Mouse (Mus musculus) heart, embryonic 10.5 days (tissue): ENCODE measurements at regions not wholly inside any gene's neighbourhood (a gene's known extent, or its start where the extent isn't known, plus 50 kb on each side); places are given as distances from the start of the nearest gene placed in this dataset.

Source experiments
- DNase-seq: peaks from one replicate; pipeline ENCODE4 v3.0.0-alpha.2; 2017; ENCODE audit warnings: low spot score
- H3K27ac ChIP-seq: fragments of 300-500 bp; sonication (generic); 2 replicates; pipeline ENCODE4 v1.5.1; 2016; ENCODE audit warnings: mild to moderate bottlenecking
- H3K27me3 ChIP-seq: fragments of 300-500 bp; sonication (generic); 2 replicates; pipeline ENCODE4 v1.6.1; 2016; ENCODE audit warnings: mild to moderate bottlenecking; ENCODE audit not compliant: poor library complexity, insufficient read depth, severe bottlenecking
- H3K36me3 ChIP-seq: fragments of 300-500 bp; sonication (generic); 2 replicates; pipeline ENCODE4 v1.6.1; 2016; ENCODE audit warnings: mild to moderate bottlenecking, moderate library complexity
- H3K4me1 ChIP-seq: fragments of 300-500 bp; sonication (generic); 2 replicates; pipeline ENCODE4 v1.6.1; 2016; ENCODE audit warnings: mild to moderate bottlenecking
- H3K4me3 ChIP-seq: fragments of 300-500 bp; sonication (generic); 2 replicates; pipeline ENCODE4 v1.5.1; 2016; ENCODE audit warnings: mild to moderate bottlenecking, moderate library complexity
- H3K9me3 ChIP-seq: fragments of 300-500 bp; sonication (generic); 2 replicates; pipeline ENCODE4 v1.6.1; 2016; ENCODE audit warnings: mild to moderate bottlenecking, moderate library complexity
- WGBS: fragments of 180-500 bp; shearing (Covaris S2); methylation state at CpG from one replicate; pipeline ENCODE4 v1.1.7; 2016; 5-methylcytosine and 5-hydroxymethylcytosine counted together

- no peak overlapping the region for H3K27ac ChIP-seq
- DNase-seq = no peak
Measured at GRCm38 (mm10) chr9:85423908-85424307, 96.8 kb upstream of the Tent5a start.

DNA sequence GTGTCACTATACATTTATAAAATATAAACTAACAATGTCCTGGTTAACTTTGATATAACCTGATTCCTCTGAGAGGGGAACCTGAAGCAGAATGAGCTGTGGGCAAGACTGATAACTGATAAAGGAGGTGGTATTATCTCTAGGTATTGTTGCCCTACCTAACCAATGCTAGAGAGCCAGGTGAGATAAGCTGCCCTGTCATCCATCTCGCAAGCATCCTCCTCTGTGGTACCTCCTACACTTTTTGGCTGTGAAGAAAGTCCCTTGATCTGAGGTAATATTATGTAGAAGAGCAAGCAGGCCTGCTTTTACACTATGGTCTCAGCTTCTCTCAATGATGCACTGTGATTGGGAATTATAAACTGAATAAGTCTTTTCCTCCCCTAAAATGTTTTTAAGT, 87.2 kb upstream of the Tent5a start:
- 65% methylated on average over 1 of the region's 1 CpGs for WGBS

More at GRCm38 (mm10) chr9:85423908-85424307, 96.8 kb upstream of the Tent5a start:
- H3K9me3 ChIP-seq = no peaks in the 10 kb centered on the region
- H3K36me3 ChIP-seq = no peaks in the 10 kb centered on the region
- no peak overlapping the region for H3K4me3 ChIP-seq
- 0 out of 2 replicates have a peak, but pooled peaks cover 4% of the 10 kb centered on the region for H3K4me1 ChIP-seq
- no peaks in the 10 kb centered on the region for H3K27me3 ChIP-seq
- 78% methylated on average over 2 of the region's 2 CpGs for WGBS

DNA sequence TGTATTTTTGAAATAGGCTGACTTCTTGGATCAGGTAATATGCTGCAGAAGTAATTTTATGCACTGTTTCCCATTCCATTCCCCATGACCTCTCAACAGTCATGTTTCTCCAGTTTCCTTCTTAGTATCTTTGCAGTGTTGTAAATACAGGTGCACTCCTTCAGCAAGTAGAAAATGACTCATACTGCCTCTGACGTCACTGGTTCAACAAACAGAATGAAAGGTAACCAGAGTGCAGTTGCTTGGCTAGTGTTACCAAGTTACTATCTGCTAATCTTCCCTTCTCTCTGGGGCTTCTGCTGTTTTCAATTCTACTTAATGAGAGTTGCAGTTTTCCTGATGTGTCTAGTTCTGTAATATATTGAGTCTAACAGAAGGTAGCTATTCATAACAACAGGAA, 86.7 kb upstream of the Tent5a start:
- Histone ChIP-seq H3K4me1 (peaks cover 16% of the 10 kb centered on the region), H3K36me3 (no peaks in the 10 kb centered on the region), H3K27ac (no peak overlapping the region), H3K4me3 (no peak overlapping the region), H3K9me3 (no peaks in the 10 kb centered on the region), H3K27me3 (no peaks in the 10 kb centered on the region)
- WGBS = 25% methylated on average over 1 of the region's 1 CpGs
- DNase-seq = no peak

More for the DNA sequence above, 87.2 kb upstream of the Tent5a start:
- Histone ChIP-seq H3K27me3 (no peaks in the 10 kb centered on the region), H3K27ac (no peak overlapping the region), H3K36me3 (no peaks in the 10 kb centered on the region), H3K4me3 (no peak overlapping the region), H3K9me3 (no peaks in the 10 kb centered on the region), H3K4me1 (peaks cover 16% of the 10 kb centered on the region)
- DNase-seq = no peak

DNA sequence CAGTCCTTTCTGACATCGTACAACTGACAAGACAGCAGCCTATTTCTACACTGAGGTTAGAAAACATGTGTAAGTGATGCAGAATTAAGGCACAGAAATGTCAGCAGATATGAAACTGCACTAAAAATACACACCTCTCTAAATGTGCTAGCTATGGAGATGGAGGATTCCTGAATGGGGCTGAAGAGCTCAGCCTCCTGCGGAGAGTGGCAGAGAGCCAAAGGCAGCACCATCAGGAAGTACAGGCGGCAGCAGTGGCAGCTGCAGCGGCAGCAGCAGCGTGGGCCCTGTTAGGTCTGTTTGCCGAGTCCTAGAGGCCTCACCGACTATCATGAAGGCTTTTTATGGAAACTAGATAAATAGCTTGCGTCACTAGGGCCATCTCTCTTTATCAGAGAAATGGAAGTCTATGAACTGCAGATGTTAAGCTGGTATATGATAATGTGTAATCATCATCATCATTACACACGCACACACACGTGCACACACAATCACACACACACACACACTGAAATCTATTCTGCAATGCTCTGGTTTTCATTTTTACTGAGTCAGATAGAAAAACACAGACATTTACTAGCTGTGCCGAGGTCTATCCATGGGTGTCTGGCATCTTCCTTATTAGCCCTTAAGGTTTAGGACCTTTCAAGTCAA, 83.6 kb upstream of the Tent5a start:
- DNase-seq = peak; percentile 83
- H3K27ac ChIP-seq = peak overlapping the region; percentile 31; the same call in 1 of the 2 replicates
- peaks cover 16% of the 10 kb centered on the region for H3K4me1 ChIP-seq
- no peaks in the 10 kb centered on the region for H3K27me3 ChIP-seq
- no peaks in the 10 kb centered on the region for H3K36me3 ChIP-seq
- H3K9me3 ChIP-seq = no peaks in the 10 kb centered on the region
- no peak overlapping the region for H3K4me3 ChIP-seq
- WGBS = 25% methylated on average over 11 of the region's 11 CpGs

DNA sequence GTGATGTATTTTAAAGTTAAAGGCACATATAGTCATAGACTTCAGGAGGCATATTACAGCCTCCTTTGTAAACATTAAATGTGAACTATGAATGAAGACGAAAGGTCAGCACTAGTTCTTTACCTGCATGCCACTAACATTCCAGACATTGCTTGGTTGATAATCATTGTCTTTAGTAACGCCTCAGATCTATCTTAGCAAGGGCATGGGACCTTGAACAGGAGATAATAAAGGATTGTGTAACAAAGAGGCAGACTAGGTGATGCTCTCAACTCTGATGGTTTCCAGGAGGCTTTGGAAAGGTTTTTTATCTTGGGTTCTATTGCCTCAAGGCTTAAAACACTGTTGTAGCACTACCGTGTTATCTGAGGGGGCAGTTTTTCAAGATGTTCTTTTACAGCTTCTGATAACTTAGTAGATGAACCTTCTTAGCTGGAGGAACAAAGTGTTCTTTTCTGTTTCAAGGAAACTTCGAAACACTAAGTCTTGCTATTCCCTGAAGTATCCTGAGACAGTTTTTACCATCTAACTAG, 82.9 kb upstream of the Tent5a start:
- DNase-seq = no peak
- WGBS = 30% methylated on average over 4 of the region's 4 CpGs
- Histone ChIP-seq H3K36me3 (no peaks in the 10 kb centered on the region), H3K27me3 (no peaks in the 10 kb centered on the region), H3K9me3 (no peaks in the 10 kb centered on the region), H3K27ac (0 out of 2 replicates have a peak overlapping the region, but pooled peaks have one; percentile 10), H3K4me1 (peaks cover 16% of the 10 kb centered on the region), H3K4me3 (no peak overlapping the region)

DNA sequence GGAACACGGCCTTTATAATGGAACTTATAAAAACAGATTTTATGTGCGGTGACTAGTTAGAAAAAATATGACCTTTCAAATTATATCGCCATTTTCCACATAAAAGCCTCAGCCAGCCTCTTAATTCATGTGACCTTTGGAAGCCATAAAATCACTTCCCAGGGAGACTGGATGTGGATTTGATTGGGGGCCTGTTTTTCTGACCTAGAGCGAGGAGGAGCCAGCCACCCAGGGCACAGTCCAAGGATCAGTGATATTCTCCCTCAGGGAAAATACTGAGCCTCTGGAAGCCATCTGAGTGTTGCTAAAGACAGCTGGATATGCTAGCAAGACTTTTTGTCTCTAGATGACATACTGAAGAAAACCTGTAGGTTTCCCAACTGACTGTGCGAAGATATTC, 81.3 kb upstream of the Tent5a start:
- Histone ChIP-seq H3K4me1 (peaks cover 16% of the 10 kb centered on the region), H3K36me3 (no peaks in the 10 kb centered on the region), H3K27ac (no peak overlapping the region), H3K4me3 (no peak overlapping the region), H3K27me3 (no peaks in the 10 kb centered on the region), H3K9me3 (no peaks in the 10 kb centered on the region)
- DNase-seq = no peak
- WGBS = 84% methylated on average over 5 of the region's 5 CpGs

- Histone ChIP-seq H3K4me3 (no peak overlapping the region), H3K27me3 (no peaks in the 10 kb centered on the region), H3K9me3 (no peaks in the 10 kb centered on the region), H3K27ac (no peak overlapping the region), H3K36me3 (no peaks in the 10 kb centered on the region), H3K4me1 (peaks cover 16% of the 10 kb centered on the region)
- no peak for DNase-seq
- WGBS = 96% methylated on average over 1 of the region's 1 CpGs
Measured at GRCm38 (mm10) chr9:85407592-85407991, 80.4 kb upstream of the Tent5a start.

- Histone ChIP-seq H3K27me3 (no peaks in the 10 kb centered on the region), H3K9me3 (no peaks in the 10 kb centered on the region), H3K4me3 (no peak overlapping the region), H3K4me1 (no peaks in the 10 kb centered on the region), H3K27ac (no peak overlapping the region), H3K36me3 (no peaks in the 10 kb centered on the region)
- no peak for DNase-seq
- WGBS = 64% methylated on average over 1 of the region's 1 CpGs
Measured at GRCm38 (mm10) chr9:85401736-85402135, 74.6 kb upstream of the Tent5a start.

DNA sequence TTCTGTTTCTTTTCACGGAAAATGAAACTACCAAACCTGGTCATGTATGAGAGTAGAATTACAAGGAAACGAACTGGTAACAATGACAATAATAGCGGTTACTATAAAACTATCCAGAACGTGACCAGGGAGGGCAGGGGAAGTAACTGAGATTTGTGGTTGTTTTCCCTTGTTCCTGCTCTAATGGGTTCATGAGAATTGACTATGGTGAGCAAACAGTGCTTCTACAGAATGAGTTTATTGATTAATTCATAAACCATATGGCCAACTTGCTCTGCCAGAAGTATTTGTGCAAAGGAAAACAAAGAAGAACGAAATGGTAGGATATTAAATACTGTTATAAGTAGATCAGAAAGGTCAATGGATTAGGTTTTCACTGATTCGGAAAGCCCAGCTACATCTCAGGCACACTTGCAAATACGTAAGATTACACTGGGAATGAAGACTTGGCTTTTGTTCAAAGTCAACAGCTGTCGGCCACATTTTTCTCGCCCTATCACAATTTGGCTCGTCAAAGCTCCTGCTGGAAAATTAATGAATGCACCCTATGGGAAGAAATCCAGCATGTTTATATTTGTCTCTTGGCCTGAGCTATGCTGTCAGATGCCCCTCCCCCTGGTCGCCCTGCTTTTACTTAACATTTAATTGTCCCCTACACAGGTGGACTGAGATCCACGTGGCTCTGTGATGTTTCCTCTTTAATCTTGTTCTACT, 73.6 kb upstream of the Tent5a start:
- Histone ChIP-seq H3K36me3 (no peaks in the 10 kb centered on the region), H3K9me3 (no peaks in the 10 kb centered on the region), H3K27me3 (no peaks in the 10 kb centered on the region), H3K27ac (no peak overlapping the region), H3K4me3 (no peak overlapping the region), H3K4me1 (no peaks in the 10 kb centered on the region)
- no peak for DNase-seq
- 72% methylated on average over 12 of the region's 12 CpGs for WGBS

DNA sequence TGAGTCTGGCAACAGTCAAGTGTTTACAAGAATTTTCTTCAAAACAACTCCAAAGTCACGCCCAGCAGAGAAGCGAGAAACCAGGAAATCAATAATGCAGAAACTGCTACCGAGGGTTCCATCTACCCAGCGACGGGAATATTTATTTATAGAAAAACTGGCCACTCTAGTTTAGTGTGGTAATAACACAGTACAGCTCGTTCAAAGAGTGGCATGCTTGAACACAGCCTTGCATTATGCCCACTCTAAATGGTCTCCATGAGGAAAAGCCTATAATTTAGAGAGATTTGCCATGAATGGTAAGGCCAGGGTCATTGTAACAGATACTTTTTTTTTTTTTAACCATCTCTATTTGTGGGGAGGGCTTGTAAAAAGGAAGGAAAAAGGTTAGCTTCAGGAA, 67.8 kb upstream of the Tent5a start:
- WGBS = 74% methylated on average over 6 of the region's 6 CpGs
- no peak for DNase-seq
- H3K27ac ChIP-seq = no peak overlapping the region
- H3K36me3 ChIP-seq = no peaks in the 10 kb centered on the region
- H3K9me3 ChIP-seq = no peaks in the 10 kb centered on the region
- no peaks in the 10 kb centered on the region for H3K27me3 ChIP-seq
- H3K4me3 ChIP-seq = no peak overlapping the region
- H3K4me1 ChIP-seq = no peaks in the 10 kb centered on the region

- no peaks in the 10 kb centered on the region for H3K9me3 ChIP-seq
- WGBS = 89% methylated on average over 2 of the region's 2 CpGs
- H3K4me3 ChIP-seq = no peak overlapping the region
- H3K36me3 ChIP-seq = no peaks in the 10 kb centered on the region
- DNase-seq = no peak
- no peak overlapping the region for H3K27ac ChIP-seq
- no peaks in the 10 kb centered on the region for H3K4me1 ChIP-seq
- no peaks in the 10 kb centered on the region for H3K27me3 ChIP-seq
Measured at GRCm38 (mm10) chr9:85391283-85391682, 64.1 kb upstream of the Tent5a start.

GRCm38 (mm10) chr9:85388775-85389393, 61.7 kb upstream of the Tent5a start:
- Histone ChIP-seq H3K27me3 (no peaks in the 10 kb centered on the region), H3K9me3 (no peaks in the 10 kb centered on the region), H3K27ac (no peak overlapping the region), H3K4me3 (no peak overlapping the region), H3K4me1 (no peaks in the 10 kb centered on the region), H3K36me3 (no peaks in the 10 kb centered on the region)
- 84% methylated on average over 7 of the region's 7 CpGs for WGBS
- DNase-seq = no peak

DNA sequence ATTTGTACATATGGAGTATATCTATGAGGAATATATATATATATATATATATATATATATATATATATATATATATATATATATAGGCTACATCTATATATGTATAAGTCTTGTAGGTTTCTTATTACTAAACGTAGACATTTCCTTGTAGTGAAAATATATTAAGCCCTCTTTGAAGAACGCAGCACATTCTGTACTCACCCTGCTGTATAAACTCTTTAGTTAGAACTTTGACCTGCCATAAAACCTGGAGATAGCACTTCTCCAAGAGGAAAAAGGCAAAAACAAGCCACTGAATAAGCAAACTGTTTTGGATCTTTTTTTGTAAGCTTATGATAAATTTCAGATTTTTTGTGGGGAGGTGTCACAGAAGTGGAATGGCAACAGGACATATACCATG, 55.3 kb upstream of the Tent5a start:
- Histone ChIP-seq H3K27me3 (no peaks in the 10 kb centered on the region), H3K4me1 (no peaks in the 10 kb centered on the region), H3K9me3 (no peaks in the 10 kb centered on the region), H3K27ac (no peak overlapping the region), H3K36me3 (no peaks in the 10 kb centered on the region), H3K4me3 (no peak overlapping the region)
- no peak for DNase-seq
- WGBS = 81% methylated on average over 2 of the region's 2 CpGs
